Mouse (Mus musculus) MEL (cell line): ENCODE measurements around the gene Exoc6b. TPM values are rescaled to one million over a fixed set of nuclear protein-coding genes. Genes with fewer than 3 reads are reported as not detected.

Source experiments
- DNase-seq: peaks from one replicate; pipeline ENCODE4 v3.0.0; 2011; ENCODE audit warnings: low read depth, low spot score
- H3K27ac ChIP-seq: 2 replicates; pipeline ENCODE4 v1.5.1; 2012; ENCODE audit warnings: low read depth, mild to moderate bottlenecking, control low read depth, low read length, moderate library complexity; ENCODE audit not compliant: control insufficient read depth
- H3K27me3 ChIP-seq, 2 experiments: fragments of 150-350 bp in 1 of 2; sonication (generic) in 1 of 2; 2 replicates each; pipeline ENCODE4 v1.6.1; 2012; ENCODE audit warnings: low read length in 2 of 2, mild to moderate bottlenecking in 2 of 2, improper control_type of control experiment in 1 of 2, moderate library complexity in 1 of 2; ENCODE audit not compliant: insufficient read depth in 2 of 2, control insufficient read depth in 1 of 2
- H3K36me3 ChIP-seq, 2 experiments: 2 replicates each; pipeline ENCODE4 v1.6.1; 2012 to 2014; ENCODE audit warnings: low read length in 2 of 2, improper control_type of control experiment in 1 of 2, inconsistent platforms in 1 of 2, mild to moderate bottlenecking in 1 of 2; ENCODE audit not compliant: insufficient read depth in 2 of 2, control insufficient read depth in 1 of 2
- H3K4me1 ChIP-seq, 2 experiments: fragments of 150-350 bp in 1 of 2; sonication (generic) in 1 of 2; 2 replicates each; pipeline ENCODE4 v1.6.1; 2012; ENCODE audit warnings: low read length in 2 of 2, improper control_type of control experiment in 1 of 2, mild to moderate bottlenecking in 1 of 2; ENCODE audit not compliant: insufficient read depth in 2 of 2, control insufficient read depth in 1 of 2
- H3K4me3 ChIP-seq, 2 experiments: fragments of 150-350 bp in 1 of 2; sonication (generic) in 1 of 2; 2 replicates each; pipeline ENCODE4 v1.5.1; 2012; ENCODE audit warnings: low read depth in 2 of 2, low read length in 2 of 2, mild to moderate bottlenecking in 2 of 2, moderate library complexity in 2 of 2, control low read depth in 1 of 2, improper control_type of control experiment in 1 of 2; ENCODE audit not compliant: control insufficient read depth in 1 of 2, insufficient read depth in 1 of 2
- H3K79me2 ChIP-seq: 2 replicates; pipeline ENCODE4 v1.6.1; 2012; ENCODE audit warnings: mild to moderate bottlenecking, low read length, moderate library complexity; ENCODE audit not compliant: control insufficient read depth, poor library complexity, insufficient read depth
- H3K9ac ChIP-seq: 2 replicates; pipeline ENCODE4 v1.6.1; 2012; ENCODE audit warnings: low read depth, mild to moderate bottlenecking, control low read depth, low read length, moderate library complexity; ENCODE audit not compliant: control insufficient read depth, poor library complexity, severe bottlenecking
- H3K9me3 ChIP-seq: fragments of 150-350 bp; sonication (generic); replicated peaks from 2 replicates; pipeline ENCODE4 v1.6.1; 2012; ENCODE audit warnings: mild to moderate bottlenecking, low read length, improper control_type of control experiment, moderate library complexity; ENCODE audit not compliant: insufficient read depth
- CHD1 ChIP-seq: IDR thresholded peaks from 2 replicates; pipeline ENCODE4 v1.6.1; 2012; ENCODE audit warnings: low read depth, mild to moderate bottlenecking, inconsistent platforms, low read length, improper control_type of control experiment
- CTCF ChIP-seq, 3 experiments: IDR thresholded peaks in 2 of 3; conservative IDR thresholded peaks in 1 of 3; 2 replicates each; pipeline ENCODE4 v1.5.1; 2011 to 2012; ENCODE audit warnings: low read length in 3 of 3, low read depth in 2 of 3, mild to moderate bottlenecking in 2 of 3, improper control_type of control experiment in 1 of 3, inconsistent platforms in 1 of 3, mixed read lengths in 1 of 3, moderate library complexity in 1 of 3; ENCODE audit not compliant: control insufficient read depth in 1 of 3, insufficient read depth in 1 of 3, poor library complexity in 1 of 3, severe bottlenecking in 1 of 3
- ELF1 ChIP-seq: IDR thresholded peaks from 2 replicates; pipeline ENCODE4 v1.6.1; 2014; ENCODE audit warnings: low read depth, mild to moderate bottlenecking, inconsistent platforms, low read length, improper control_type of control experiment, moderate library complexity
- EP300 ChIP-seq, 2 experiments: IDR thresholded peaks; 2 replicates each; pipeline ENCODE4 v1.6.1; 2011; ENCODE audit warnings: improper control_type of control experiment in 2 of 2, low read length in 2 of 2, low read depth in 1 of 2, mild to moderate bottlenecking in 1 of 2
- ETS1 ChIP-seq: IDR thresholded peaks from 2 replicates; pipeline ENCODE4 v1.6.1; 2012; ENCODE audit warnings: low read depth, mild to moderate bottlenecking, inconsistent platforms, low read length, improper control_type of control experiment, moderate library complexity
- GABPA ChIP-seq: IDR thresholded peaks from 2 replicates; pipeline ENCODE4 v1.6.1; 2012; ENCODE audit warnings: low read depth, mild to moderate bottlenecking, inconsistent platforms, low read length, improper control_type of control experiment, moderate library complexity
- GATA1 ChIP-seq: IDR thresholded peaks from 2 replicates; pipeline ENCODE4 v1.6.1; 2011; ENCODE audit warnings: low read depth, low read length, improper control_type of control experiment
- MAFK ChIP-seq: IDR thresholded peaks from 2 replicates; pipeline ENCODE4 v1.6.1; 2011; ENCODE audit warnings: low read depth, mild to moderate bottlenecking, low read length, improper control_type of control experiment, borderline replicate concordance
- MAX ChIP-seq: IDR thresholded peaks from 2 replicates; pipeline ENCODE4 v1.6.1; 2011; ENCODE audit warnings: low read length, improper control_type of control experiment
- MAZ ChIP-seq: IDR thresholded peaks from 2 replicates; pipeline ENCODE4 v1.6.1; 2012; ENCODE audit warnings: low read depth, mild to moderate bottlenecking, inconsistent platforms, low read length, improper control_type of control experiment
- MEF2A ChIP-seq: IDR thresholded peaks from 2 replicates; pipeline ENCODE4 v1.6.1; 2014; ENCODE audit warnings: low read depth, mild to moderate bottlenecking, inconsistent platforms, low read length, improper control_type of control experiment; ENCODE audit not compliant: poor library complexity, insufficient replicate concordance, severe bottlenecking; ENCODE audit errors: extremely low read depth
- MYB ChIP-seq: IDR thresholded peaks from 2 replicates; pipeline ENCODE4 v1.6.1; 2011; ENCODE audit warnings: mild to moderate bottlenecking, low read depth, low read length, improper control_type of control experiment
- NRF1 ChIP-seq: IDR thresholded peaks from 2 replicates; pipeline ENCODE4 v1.6.1; 2014; ENCODE audit warnings: low read depth, mild to moderate bottlenecking, inconsistent platforms, low read length, improper control_type of control experiment, moderate library complexity; ENCODE audit not compliant: poor library complexity, insufficient read depth, severe bottlenecking
- POLR2A ChIP-seq, 2 experiments: IDR thresholded peaks; 2 replicates each; pipeline ENCODE4 v1.6.1; 2011 to 2012; ENCODE audit warnings: low read length in 2 of 2, mild to moderate bottlenecking in 2 of 2, control low read depth in 1 of 2, improper control_type of control experiment in 1 of 2, low read depth in 1 of 2, moderate library complexity in 1 of 2; ENCODE audit not compliant: control insufficient read depth in 1 of 2, insufficient read depth in 1 of 2, poor library complexity in 1 of 2
- POLR2AphosphoS2 ChIP-seq: IDR thresholded peaks from 2 replicates; pipeline ENCODE4 v1.6.1; 2011; ENCODE audit warnings: low read length, improper control_type of control experiment
- SIN3A ChIP-seq: IDR thresholded peaks from 2 replicates; pipeline ENCODE4 v1.6.1; 2012; ENCODE audit warnings: low read length, improper control_type of control experiment, inconsistent platforms
- SMC3 ChIP-seq: IDR thresholded peaks from 2 replicates; pipeline ENCODE4 v1.6.1; 2011; ENCODE audit warnings: low read depth, low read length, improper control_type of control experiment
- TCF12 ChIP-seq: IDR thresholded peaks from 2 replicates; pipeline ENCODE4 v1.6.1; 2014; ENCODE audit warnings: low read depth, mild to moderate bottlenecking, inconsistent platforms, low read length, improper control_type of control experiment, moderate library complexity
- UBTF ChIP-seq: IDR thresholded peaks from 2 replicates; pipeline ENCODE4 v1.6.1; 2012; ENCODE audit warnings: low read depth, mild to moderate bottlenecking, inconsistent platforms, low read length, improper control_type of control experiment, moderate library complexity, borderline replicate concordance; ENCODE audit not compliant: insufficient read depth
- USF1 ChIP-seq: IDR thresholded peaks from 2 replicates; pipeline ENCODE4 v1.6.1; 2014; ENCODE audit warnings: low read depth, mild to moderate bottlenecking, inconsistent platforms, low read length, improper control_type of control experiment, moderate library complexity
- USF2 ChIP-seq, 2 experiments: IDR thresholded peaks; 2 replicates each; pipeline ENCODE4 v1.6.1; 2011 to 2012; ENCODE audit warnings: improper control_type of control experiment in 2 of 2, low read length in 2 of 2, borderline replicate concordance in 1 of 2, inconsistent platforms in 1 of 2, low read depth in 1 of 2, mild to moderate bottlenecking in 1 of 2; ENCODE audit not compliant: insufficient read depth in 1 of 2
- ZC3H11A ChIP-seq: IDR thresholded peaks from 2 replicates; pipeline ENCODE4 v1.6.1; 2012; ENCODE audit warnings: low read depth, mild to moderate bottlenecking, inconsistent platforms, low read length, improper control_type of control experiment
- ZKSCAN1 ChIP-seq: IDR thresholded peaks from 2 replicates; pipeline ENCODE4 v1.6.1; 2012; ENCODE audit warnings: low read depth, mild to moderate bottlenecking, inconsistent platforms, low read length, improper control_type of control experiment, moderate library complexity
- ZMIZ1 ChIP-seq: IDR thresholded peaks from 2 replicates; pipeline ENCODE4 v1.6.1; 2012; ENCODE audit warnings: low read depth, mild to moderate bottlenecking, inconsistent platforms, low read length, improper control_type of control experiment, moderate library complexity
- ZNF384 ChIP-seq: IDR thresholded peaks from 2 replicates; pipeline ENCODE4 v1.6.1; 2012; ENCODE audit warnings: low read depth, mild to moderate bottlenecking, inconsistent platforms, low read length, improper control_type of control experiment
- polyA plus RNA-seq, 2 experiments: library from polyadenylated mRNA; stranded (reverse) in 1 of 2; unstranded in 1 of 2; fragments of >175 nt in 1 of 2; fragments of >200 nt in 1 of 2; gene quantifications; 2 replicates each; pipeline versions ENCODE4 v1.2.1 to v1.2.4; 2012; ENCODE audit warnings: low replicate concordance in 2 of 2, low read depth in 1 of 2; ENCODE audit not compliant: insufficient read length in 2 of 2, insufficient read depth in 1 of 2, missing spikeins in 1 of 2
- total RNA-seq: library from RNA; depleted of rRNA; stranded (reverse); fragments of 300-350 nt; gene quantifications from 2 replicates; pipeline ENCODE4 v1.2.3, GENCODE M21; 2012

Exoc6b gene
- total and polyA plus RNA-seq, 3 experiments = 3.4 to 6.5 TPM; not detected in 1

DNA sequence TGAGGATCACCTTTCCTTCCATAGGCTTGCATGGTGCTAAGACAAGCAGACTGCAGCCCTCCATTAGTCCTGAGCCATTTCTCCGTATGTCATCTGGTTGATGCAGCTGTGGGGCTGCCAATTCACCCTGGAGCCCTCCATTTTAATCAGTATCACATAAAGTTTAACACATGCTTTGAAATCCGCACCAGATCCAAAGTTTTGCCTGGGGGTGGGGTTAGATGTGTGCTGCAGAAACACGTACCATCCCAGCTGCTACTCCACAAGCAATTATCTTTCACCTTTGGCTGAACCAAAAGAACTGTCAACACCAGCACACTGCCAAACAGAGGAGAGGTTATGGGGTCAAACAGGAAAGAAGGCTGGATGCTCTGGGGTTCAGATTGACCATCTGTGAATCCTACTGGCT, 92.7 kb downstream of the Exoc6b start:
- no peak for DNase-seq
- Histone ChIP-seq H3K79me2 (no peaks in the 10 kb centered on the region), H3K4me1 (no peaks in the 10 kb centered on the region)
- TF ChIP-seq MAFK (no peak), NRF1 (no peak), MYB (no peak), UBTF (no peak), ELF1 (no peak), POLR2A (IDR thresholded peaks at IDR 0.05; ENCODE audit: control insufficient read depth in 1 of 2, insufficient read depth in 1 of 2, low read depth in 1 of 2, low read length in 2 of 2, poor library complexity in 1 of 2) (no peak), USF1 (no peak), ZNF384 (no peak), GABPA (no peak), POLR2AphosphoS2 (no peak)
- TF ChIP-seq, all 39 proteins: peak for 0
- Histone ChIP-seq H3K27ac (no peak overlapping the region), H3K9me3 (no peaks in the 10 kb centered on the region), H3K27me3 (no peaks in the 10 kb centered on the region), H3K9ac (no peak overlapping the region), H3K36me3 (no peaks in the 10 kb centered on the region), H3K4me3 (no peak overlapping the region)

DNA sequence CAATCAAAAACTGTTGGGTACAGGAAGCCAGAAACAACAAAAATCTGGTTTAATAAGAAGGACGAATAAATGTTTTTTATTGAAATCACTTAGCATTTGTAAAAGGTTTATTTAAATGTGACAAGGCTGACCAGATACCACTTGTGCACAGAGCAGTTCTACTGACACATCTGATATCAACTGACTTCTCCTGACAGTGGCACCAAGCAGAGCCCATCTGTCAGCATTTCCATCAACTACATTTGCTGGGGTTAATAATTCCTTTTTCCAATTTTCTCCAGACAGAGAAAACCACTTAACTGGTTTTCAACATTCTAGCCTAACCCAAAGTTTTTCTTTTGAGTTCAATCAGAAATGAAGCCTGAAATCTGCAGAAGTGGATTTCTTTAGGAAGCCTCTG, 100.8 kb downstream of the Exoc6b start:
- Histone ChIP-seq H3K27ac (no peak overlapping the region), H3K27me3 (no peaks in the 10 kb centered on the region), H3K79me2 (no peaks in the 10 kb centered on the region), H3K9ac (no peak overlapping the region), H3K9me3 (no peaks in the 10 kb centered on the region), H3K4me3 (no peak overlapping the region), H3K4me1 (no peaks in the 10 kb centered on the region), H3K36me3 (no peaks in the 10 kb centered on the region; a peak in 1 of 4 replicates)
- no peak for TF ChIP-seq CTCF (IDR thresholded peaks at IDR 0.05 in 2 of 3, conservative IDR thresholded peaks at IDR 0.05 in 1 of 3; ENCODE audit: control insufficient read depth in 1 of 3, insufficient read depth in 1 of 3, low read depth in 2 of 3, low read length in 3 of 3, poor library complexity in 1 of 3, severe bottlenecking in 1 of 3)
- TF ChIP-seq GATA1 = no peak
- no peak for TF ChIP-seq MAX
- TF ChIP-seq ZKSCAN1 = no peak
- DNase-seq = no peak

DNA sequence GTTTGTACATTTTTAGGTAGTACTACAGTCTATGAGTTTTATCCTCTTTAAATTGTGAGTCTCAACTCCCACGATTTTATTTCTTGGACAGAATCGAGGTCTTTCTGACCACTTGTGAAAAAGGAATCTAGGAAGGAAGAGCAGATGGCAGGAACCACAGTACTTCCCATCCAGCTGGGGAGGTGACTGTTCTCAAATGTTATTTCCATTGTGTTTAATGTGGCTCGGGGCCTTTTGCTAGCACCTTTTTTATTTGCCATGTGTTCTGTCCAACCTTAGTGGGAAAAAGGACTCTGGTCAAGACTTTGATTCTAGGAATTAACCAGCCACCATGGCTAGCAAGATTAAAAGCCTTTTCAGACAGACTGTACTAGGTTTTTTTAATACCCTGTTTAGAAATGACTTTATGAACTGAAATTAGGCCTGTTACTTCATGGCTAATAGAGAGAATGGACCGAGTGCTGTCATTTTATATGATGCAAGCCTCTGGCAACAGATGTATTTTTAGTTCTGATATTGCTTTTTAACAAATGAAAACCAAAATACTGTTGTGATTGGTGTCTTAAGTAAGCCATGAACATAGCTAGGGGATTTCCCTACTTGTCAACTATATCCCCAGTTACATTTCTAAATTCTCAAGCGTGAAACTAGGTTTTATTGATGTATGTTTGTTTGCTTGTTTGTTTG, 104.4 kb downstream of the Exoc6b start:
- no peak for TF ChIP-seq MEF2A
- no peak for TF ChIP-seq GATA1
- no peak for TF ChIP-seq ELF1
- no peak for TF ChIP-seq ZC3H11A
- no peak for TF ChIP-seq ZKSCAN1
- TF ChIP-seq ETS1 = no peak
- TF ChIP-seq SMC3 = no peak
- no peak for TF ChIP-seq USF2 (IDR thresholded peaks at IDR 0.05; ENCODE audit: borderline replicate concordance in 1 of 2, insufficient read depth in 1 of 2, low read depth in 1 of 2, low read length in 2 of 2)
- no peak for TF ChIP-seq ZMIZ1
- no peak for TF ChIP-seq EP300 (IDR thresholded peaks at IDR 0.05; ENCODE audit: low read depth in 1 of 2, low read length in 2 of 2)
- TF ChIP-seq MAFK = no peak
- TF ChIP-seq TCF12 = no peak
- TF ChIP-seq POLR2AphosphoS2 = no peak
- TF ChIP-seq SIN3A = no peak
- TF ChIP-seq MAZ = no peak
- no peak for TF ChIP-seq CHD1
- Histone ChIP-seq H3K9me3 (no peaks in the 10 kb centered on the region), H3K36me3 (peaks cover 0 to 1% of the 10 kb centered on the region in 2 experiments; a peak in 2 of 4 replicates)

More for the DNA sequence above, 104.4 kb downstream of the Exoc6b start:
- H3K79me2 ChIP-seq = no peaks in the 10 kb centered on the region
- no peak overlapping the region for H3K27ac ChIP-seq
- no peaks in the 10 kb centered on the region for H3K4me1 ChIP-seq
- H3K4me3 ChIP-seq = no peak overlapping the region
- no peak overlapping the region for H3K9ac ChIP-seq
- H3K27me3 ChIP-seq = no peaks in the 10 kb centered on the region
- DNase-seq = no peak
